In the genomic region with DNA sequence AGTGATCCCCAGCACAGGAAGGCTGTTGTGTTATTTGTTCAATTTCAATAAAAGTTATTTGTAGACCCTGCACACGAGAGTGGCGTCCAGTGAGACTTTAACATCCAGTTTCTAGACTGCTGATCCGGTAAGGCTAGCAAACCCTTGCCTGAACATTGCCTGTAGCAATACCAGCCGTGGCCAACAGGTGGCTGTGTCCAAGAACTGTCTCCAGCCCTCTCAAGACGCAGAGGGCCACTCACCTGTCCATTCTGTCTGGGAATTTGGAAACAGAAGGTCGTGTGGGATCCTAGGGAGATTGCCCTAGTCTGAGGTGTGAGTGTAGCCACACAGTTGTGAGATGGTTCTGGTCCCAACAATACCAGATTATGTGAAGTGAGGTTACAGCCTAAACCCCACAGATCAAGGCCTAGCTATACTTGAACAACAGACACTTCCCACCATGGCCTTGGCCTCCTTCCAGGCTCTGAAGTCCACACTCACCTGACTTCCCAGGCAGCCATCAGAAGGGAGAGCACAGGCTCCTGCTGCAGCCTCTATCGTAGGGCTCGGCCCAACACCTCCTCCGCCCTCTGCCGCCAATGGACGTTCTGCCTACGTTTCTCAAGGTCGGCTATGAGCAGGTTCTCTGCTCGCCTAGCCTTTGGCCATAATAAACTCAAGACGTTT, we compare ENCODE assay signal across 8 mouse cellular contexts. TPM values are rescaled to one million over a fixed set of nuclear protein-coding genes. Genes with fewer than 3 reads are reported as not detected.
A peak's percentile ranks its signal among the peaks of the same experiment; 100 is the strongest.
DNase-seq lines count a peak whose midpoint lies in the region; ATAC-seq and TF ChIP-seq lines count a peak whose summit lies in the region.

No protein-coding gene starts in this region.

- ATAC-seq in heart, embryonic 11.5 days (replicated peaks; ENCODE audit: insufficient number of reproducible peaks, low FRiP score, low TSS enrichment) = no peak
- no peak for ATAC-seq in lung, embryonic 14.5 days (ENCODE audit: insufficient read depth)
- no peak for ATAC-seq in inflammation-experienced regulatory T-cells, adult 6 months

- WGBS in heart, embryonic 11.5 days (ENCODE audit: insufficient replicate concordance) = 49% methylated on average over 15 of the region's 15 CpGs
- WGBS in lung, embryonic 14.5 days = 51% methylated on average over 15 of the region's 15 CpGs

- H3K9ac ChIP-seq in heart, embryonic 11.5 days (ENCODE audit: low read depth, low read length) = 0 out of 2 replicates have a peak overlapping the region, but pooled peaks have one; percentile 39
- H3K9ac ChIP-seq in lung, embryonic 14.5 days = no peak overlapping the region

- H3K27me3 ChIP-seq in C2C12 (ENCODE audit: control insufficient read depth, insufficient read depth, insufficient read length) = no peaks in the 10 kb centered on the region
- no peaks in the 10 kb centered on the region for H3K27me3 ChIP-seq in heart, embryonic 11.5 days (ENCODE audit: control insufficient read depth, insufficient read depth, low read length)
- H3K27me3 ChIP-seq in lung, embryonic 14.5 days (ENCODE audit: insufficient read depth, low read length) = no peaks in the 10 kb centered on the region

- DNase-seq in R1 (ENCODE audit: low read depth, low spot score) = peak; percentile 69
- peak; percentile 93 for DNase-seq in embryo, embryonic 10 days (ENCODE audit: low spot score)
- DNase-seq in kidney, postnatal 14 days = peak; percentile 92
- DNase-seq in lung, embryonic 14.5 days = peak; percentile 91
- peak; percentile 79 to 85 for DNase-seq in right cerebral cortex, postnatal 10 days (ENCODE audit: low spot score in 2 of 2)

- H3K9me3 ChIP-seq in heart, embryonic 11.5 days (replicated peaks; ENCODE audit: control insufficient read depth, low read length) = no peaks in the 10 kb centered on the region
- no peaks in the 10 kb centered on the region for H3K9me3 ChIP-seq in lung, embryonic 14.5 days (ENCODE audit: low read depth, low read length)

- peak overlapping the region; percentile 93 for H3K4me2 ChIP-seq in heart, embryonic 11.5 days
- H3K4me2 ChIP-seq in lung, embryonic 14.5 days = peak overlapping the region; percentile 50

- TF ChIP-seq CTCF in C2C12 (IDR thresholded peaks at IDR 0.05; ENCODE audit: control insufficient read depth, insufficient read depth, insufficient read length) = peak; percentile 24
- TF ChIP-seq CTCF in lung, embryonic 14.5 days (IDR thresholded peaks at IDR 0.05; ENCODE audit: low read depth) = peak; percentile 91

- no peak overlapping the region for H3K4me3 ChIP-seq in C2C12 (ENCODE audit: insufficient read depth, poor library complexity, severe bottlenecking)
- 0 out of 2 replicates have a peak overlapping the region, but pooled peaks have one; percentile 10 for H3K4me3 ChIP-seq in heart, embryonic 11.5 days (ENCODE audit: low read depth, low read length)
- peak overlapping the region; percentile 13; the same call in 1 of the 2 replicates for H3K4me3 ChIP-seq in lung, embryonic 14.5 days (ENCODE audit: low read depth, low read length)

- H3K36me3 ChIP-seq in C2C12 (ENCODE audit: control insufficient read depth, insufficient read depth) = peaks cover 19% of the 10 kb centered on the region
- H3K36me3 ChIP-seq in heart, embryonic 11.5 days (ENCODE audit: control insufficient read depth, insufficient read depth, low read length) = peaks cover 19% of the 10 kb centered on the region
- peaks cover 41% of the 10 kb centered on the region for H3K36me3 ChIP-seq in lung, embryonic 14.5 days (ENCODE audit: insufficient read depth)

- H3K79me2 ChIP-seq in C2C12 (ENCODE audit: control insufficient read depth, insufficient read depth) = peaks cover 20% of the 10 kb centered on the region

- peak overlapping the region; percentile 86 for H3K27ac ChIP-seq in heart, embryonic 11.5 days (ENCODE audit: low read depth, low read length)
- peak overlapping the region; percentile 80 for H3K27ac ChIP-seq in lung, embryonic 14.5 days (ENCODE audit: low read depth)

- no peak overlapping the region for H3ac ChIP-seq in C2C12 (ENCODE audit: control insufficient read depth, insufficient read length, low read depth)

- H3K4me1 ChIP-seq in heart, embryonic 11.5 days (ENCODE audit: control insufficient read depth, insufficient read depth, low read length) = peaks cover 38% of the 10 kb centered on the region
- peaks cover 24% of the 10 kb centered on the region for H3K4me1 ChIP-seq in lung, embryonic 14.5 days (ENCODE audit: insufficient read depth)

- H3K79me3 ChIP-seq in C2C12 (ENCODE audit: low read depth) = peaks cover 10% of the 10 kb centered on the region

TF ChIP-seq in C2C12, 6 proteins besides CTCF, POLR2A, EP300 and RAD21:
- TF ChIP-seq MYOG (IDR thresholded peaks at IDR 0.05; ENCODE audit: control insufficient read depth, extremely low read depth, insufficient read length) = no peak
- no peak for TF ChIP-seq FOSL1 (IDR thresholded peaks at IDR 0.05; ENCODE audit: insufficient read depth, low read length, poor library complexity, severe bottlenecking)
- TF ChIP-seq USF1 (IDR thresholded peaks at IDR 0.05; ENCODE audit: low read depth) = no peak
- no peak for TF ChIP-seq CEBPB (IDR thresholded peaks at IDR 0.05; ENCODE audit: low read depth)
- no peak for TF ChIP-seq MYOD1 (IDR thresholded peaks at IDR 0.05; ENCODE audit: control insufficient read depth, insufficient read length, low read depth)
- no peak for TF ChIP-seq MAX (IDR thresholded peaks at IDR 0.05)
TF ChIP-seq in C2C12: peak in this region for 0.

RNA-seq across cellular contexts. Expression of gene Hyal2, which starts 1.6 kb away (rescaled TPM):
- polyA plus RNA-seq in C2C12 (2012; fragmentation: generic; extraction: Trizol) = 59.7 TPM
- 105 and 117 TPM in 2 replicates for polyA plus RNA-seq in heart, embryonic 11.5 days (2014; fragmentation: Nextera tagmentation; extraction: Ambion mirVana)
- 126 and 129 TPM in 2 replicates for polyA plus RNA-seq in lung, embryonic 14.5 days (2014; fragmentation: Nextera tagmentation; extraction: Ambion mirVana)
- polyA plus RNA-seq in inflammation-experienced regulatory T-cells, adult 6 months (2017; shearing (Covaris generic)) = 10 to 100 TPM in 2 of 3 experiments, 1 to 10 TPM in 1; 8.2 to 13.9 (median 10.3) TPM

RNA-seq across cellular contexts. Expression of gene Tusc2, which starts 3.1 kb away (rescaled TPM):
- polyA plus RNA-seq in C2C12 (2012; fragmentation: generic; extraction: Trizol) = 15.9 TPM
- polyA plus RNA-seq in heart, embryonic 11.5 days (2014; fragmentation: Nextera tagmentation; extraction: Ambion mirVana) = 60.4 and 63.3 TPM in 2 replicates
- 38.2 and 39.0 TPM in 2 replicates for polyA plus RNA-seq in lung, embryonic 14.5 days (2014; fragmentation: Nextera tagmentation; extraction: Ambion mirVana)
- 1 to 10 TPM; 5.3 to 8.5 (median 7.7) TPM for polyA plus RNA-seq in inflammation-experienced regulatory T-cells, adult 6 months (2017; shearing (Covaris generic))

RNA-seq across cellular contexts. Expression of gene Hyal1, which starts 10.6 kb away (rescaled TPM):
- polyA plus RNA-seq in C2C12 (2012; fragmentation: generic; extraction: Trizol) = 1.2 TPM
- polyA plus RNA-seq in heart, embryonic 11.5 days (2014; fragmentation: Nextera tagmentation; extraction: Ambion mirVana) = 3.4 and 3.5 TPM in 2 replicates
- 5.2 and 5.9 TPM in 2 replicates for polyA plus RNA-seq in lung, embryonic 14.5 days (2014; fragmentation: Nextera tagmentation; extraction: Ambion mirVana)
- polyA plus RNA-seq in inflammation-experienced regulatory T-cells, adult 6 months (2017; shearing (Covaris generic)) = 1 to 10 TPM; 2.9 to 7.0 (median 5.8) TPM

RNA-seq across cellular contexts. Expression of gene Naa80, which starts 12.5 kb away (rescaled TPM):
- 8.2 TPM for polyA plus RNA-seq in C2C12 (2012; fragmentation: generic; extraction: Trizol)
- polyA plus RNA-seq in heart, embryonic 11.5 days (2014; fragmentation: Nextera tagmentation; extraction: Ambion mirVana) = 12.2 and 15.2 TPM in 2 replicates
- polyA plus RNA-seq in lung, embryonic 14.5 days (2014; fragmentation: Nextera tagmentation; extraction: Ambion mirVana) = 14.7 and 17.2 TPM in 2 replicates
- polyA plus RNA-seq in inflammation-experienced regulatory T-cells, adult 6 months (2017; shearing (Covaris generic)) = 10 to 100 TPM; 13.8 to 23.8 (median 19.2) TPM

RNA-seq across cellular contexts. Expression of gene Hyal3, which starts 14.4 kb away (rescaled TPM):
- polyA plus RNA-seq in C2C12 (2012; fragmentation: generic; extraction: Trizol) = 0.28 TPM
- polyA plus RNA-seq in heart, embryonic 11.5 days (2014; fragmentation: Nextera tagmentation; extraction: Ambion mirVana) = 0.14 and 0.33 TPM in 2 replicates
- polyA plus RNA-seq in lung, embryonic 14.5 days (2014; fragmentation: Nextera tagmentation; extraction: Ambion mirVana) = 0.73 and 1.4 TPM in 2 replicates
- polyA plus RNA-seq in inflammation-experienced regulatory T-cells, adult 6 months (2017; shearing (Covaris generic)) = 1 to 10 TPM in 1 of 3 experiments, under 1 TPM in 2; 0.59 to 1.7 (median 0.94) TPM
